Comparison of ENCODE assay signal across 9 mouse cellular contexts in genomic region chr3:121307532-121308234, GRCm38 (mm10). TPM values are rescaled to one million over a fixed set of nuclear protein-coding genes. Genes with fewer than 3 reads are reported as not detected.
DNase-seq lines count a peak whose midpoint lies in the region; ATAC-seq and TF ChIP-seq lines count a peak whose summit lies in the region.
"Had no signal": no experiment of that assay in that cellular context is flagged by ENCODE, and none has a peak within 500 bp of the region (broad histone marks: within the 10 kb centered on the region; RNA-seq: fewer than 3 reads in every experiment).

No protein-coding gene starts in this region.

- no peaks in the 10 kb centered on the region for H3K4me1 ChIP-seq in ES-E14 (ENCODE audit: control insufficient read depth in 2 of 2, insufficient read depth in 2 of 2, low read length in 2 of 2, poor library complexity in 1 of 2)
- no peaks in the 10 kb centered on the region for H3K4me1 ChIP-seq in forebrain, embryonic 14.5 days (ENCODE audit: control insufficient read depth, insufficient read depth, low read length)
- H3K4me1 ChIP-seq in lung, embryonic 14.5 days (ENCODE audit: insufficient read depth): no peaks in the 10 kb centered on the region
- peaks cover 12% of the 10 kb centered on the region for H3K4me1 ChIP-seq in thymus, adult 2 months (replicated peaks; ENCODE audit: control insufficient read depth, insufficient read depth, low read length)

- WGBS in forebrain, embryonic 14.5 days: 77% methylated on average over 7 of the region's 7 CpGs
- WGBS in lung, embryonic 14.5 days: 71% methylated on average over 7 of the region's 7 CpGs
- 76% methylated on average over 7 of the region's 7 CpGs for WGBS in thymus, adult 2 months

- ATAC-seq in cerebellum, adult (ENCODE audit: insufficient number of reproducible peaks, low FRiP score, low TSS enrichment): peak; percentile 92
- peak; percentile 86 for ATAC-seq in forebrain, embryonic 14.5 days
- ATAC-seq in hematopoietic stem cell, adult 5-6 weeks (replicated peaks in 1 of 2; ENCODE audit: insufficient read depth in 1 of 2, low FRiP score in 2 of 2, low TSS enrichment in 1 of 2, low read depth in 1 of 2, poor library complexity in 2 of 2, severe bottlenecking in 2 of 2): peak; percentile 65 to 89
- ATAC-seq in lung, embryonic 14.5 days (ENCODE audit: insufficient read depth): peak; percentile 77

- H3K36me3 ChIP-seq in ES-E14 (ENCODE audit: control insufficient read depth, insufficient read depth, low read length, poor library complexity, severe bottlenecking): no peaks in the 10 kb centered on the region; the same call in 1 of the 2 replicates
- no peaks in the 10 kb centered on the region for H3K36me3 ChIP-seq in forebrain, embryonic 14.5 days (ENCODE audit: control insufficient read depth, insufficient read depth, low read length)
- H3K36me3 ChIP-seq in lung, embryonic 14.5 days (ENCODE audit: insufficient read depth): no peaks in the 10 kb centered on the region
- no peaks in the 10 kb centered on the region for H3K36me3 ChIP-seq in thymus, adult 2 months (ENCODE audit: control insufficient read depth, insufficient read depth, low read length)
- H3K36me3 ChIP-seq: liver, embryonic 15.5 days had no signal

- in situ Hi-C loops in ES-E14 (cut with MboI; ENCODE audit: low sequenced_read_pairs in 2 of 2, unreplicated experiment in 2 of 2): loop anchor here (10.0 to 25.0 kb wide), 2 partner anchors 197 to 430 kb away; no protein-coding TSS in a partner anchor

- peak; percentile 82 for DNase-seq in ES-E14 (ENCODE audit: low read depth, low spot score)
- DNase-seq in forebrain, embryonic 14.5 days (ENCODE audit: low spot score): peak; percentile 87
- peak; percentile 74 to 82 for DNase-seq in layer of hippocampus, adult 2 months (ENCODE audit: low spot score in 2 of 2)
- DNase-seq in lung, embryonic 14.5 days: peak; percentile 94
- DNase-seq in ovary, adult 18-20 months (ENCODE audit: low spot score): peak; percentile 58
- peak; percentile 78 for DNase-seq in thymus, adult 2 months

- H3K4me3 ChIP-seq in ES-E14 (ENCODE audit: insufficient read depth in 1 of 2, low read depth in 1 of 2, low read length in 2 of 2, poor library complexity in 1 of 2, severe bottlenecking in 1 of 2): no peak overlapping the region
- H3K4me3 ChIP-seq in forebrain, embryonic 14.5 days (ENCODE audit: low read depth, low read length): no peak overlapping the region
- H3K4me3 ChIP-seq in layer of hippocampus, adult 2 months: no peak overlapping the region
- H3K4me3 ChIP-seq in lung, embryonic 14.5 days (ENCODE audit: low read depth, low read length): no peak overlapping the region
- H3K4me3 ChIP-seq in thymus, adult 2 months (ENCODE audit: control insufficient read depth, insufficient read depth, low read length): no peak overlapping the region
- H3K4me3 ChIP-seq: liver, embryonic 15.5 days had no signal

- H3K4me2 ChIP-seq in forebrain, embryonic 14.5 days (ENCODE audit: low read length): no peak overlapping the region
- no peak overlapping the region for H3K4me2 ChIP-seq in lung, embryonic 14.5 days
- H3K4me2 ChIP-seq: liver, embryonic 15.5 days had no signal

- H3K27ac ChIP-seq in ES-E14 (ENCODE audit: insufficient read depth, low read depth, low read length, poor library complexity, severe bottlenecking): no peak overlapping the region
- no peak overlapping the region for H3K27ac ChIP-seq in forebrain, embryonic 14.5 days (ENCODE audit: low read depth, low read length)
- no peak overlapping the region for H3K27ac ChIP-seq in layer of hippocampus, adult 2 months
- H3K27ac ChIP-seq in lung, embryonic 14.5 days (ENCODE audit: low read depth): no peak overlapping the region
- no peak overlapping the region for H3K27ac ChIP-seq in thymus, adult 2 months (ENCODE audit: control insufficient read depth, insufficient read depth, low read length)
- H3K27ac ChIP-seq: liver, embryonic 15.5 days had no signal

- no peaks in the 10 kb centered on the region for H3K9me3 ChIP-seq in ES-E14 (ENCODE audit: control insufficient read depth, insufficient read depth, low read depth, low read length)
- no peaks in the 10 kb centered on the region for H3K9me3 ChIP-seq in forebrain, embryonic 14.5 days (replicated peaks; ENCODE audit: control insufficient read depth, low read length)
- H3K9me3 ChIP-seq in lung, embryonic 14.5 days (ENCODE audit: low read depth, low read length): no peaks in the 10 kb centered on the region
- H3K9me3 ChIP-seq: liver, embryonic 15.5 days had no signal

- no peak for TF ChIP-seq POLR2A in thymus, adult 2 months (IDR thresholded peaks at IDR 0.05; ENCODE audit: control insufficient read depth, extremely low read depth, insufficient read depth, low read length, poor library complexity)

- TF ChIP-seq CTCF in layer of hippocampus, adult 2 months (conservative IDR thresholded peaks at IDR 0.05): peak; percentile 99
- peak; percentile 100 for TF ChIP-seq CTCF in lung, embryonic 14.5 days (IDR thresholded peaks at IDR 0.05; ENCODE audit: low read depth)
- no peak for TF ChIP-seq CTCF in thymus, adult 2 months (IDR thresholded peaks at IDR 0.05; ENCODE audit: borderline replicate concordance, control insufficient read depth, extremely low read depth, insufficient read depth, low read length, poor library complexity)

- H3K9ac ChIP-seq in ES-E14 (ENCODE audit: insufficient read depth, low read depth, low read length, poor library complexity, severe bottlenecking): no peak overlapping the region
- H3K9ac ChIP-seq in forebrain, embryonic 14.5 days (ENCODE audit: low read length): no peak overlapping the region
- H3K9ac ChIP-seq in lung, embryonic 14.5 days: no peak overlapping the region
- H3K9ac ChIP-seq: liver, embryonic 15.5 days had no signal

- no peaks in the 10 kb centered on the region for H3K27me3 ChIP-seq in forebrain, embryonic 14.5 days (replicated peaks; ENCODE audit: control insufficient read depth, insufficient read depth, low read length)
- H3K27me3 ChIP-seq in lung, embryonic 14.5 days (ENCODE audit: insufficient read depth, low read length): no peaks in the 10 kb centered on the region
- H3K27me3 ChIP-seq in thymus, adult 2 months (ENCODE audit: control insufficient read depth, insufficient read depth, low read length): no peaks in the 10 kb centered on the region
- H3K27me3 ChIP-seq: liver, embryonic 15.5 days had no signal

TF ChIP-seq in ES-E14, 5 proteins besides CTCF, POLR2A, EP300 and RAD21:
- TF ChIP-seq HCFC1 (IDR thresholded peaks at IDR 0.05; ENCODE audit: borderline replicate concordance, insufficient read depth, low read length) (no peak), ZC3H11A (IDR thresholded peaks at IDR 0.05; ENCODE audit: borderline replicate concordance, low read depth, low read length) (peak; percentile 100), MAFK (IDR thresholded peaks at IDR 0.05; ENCODE audit: insufficient read depth, low read depth, low read length) (no peak), ZNF384 (IDR thresholded peaks at IDR 0.05; ENCODE audit: low read depth, low read length) (no peak), CHD2 (IDR thresholded peaks at IDR 0.05; ENCODE audit: low read depth, low read length) (no peak)

RNA-seq across cellular contexts. Expression of gene Alg14, which starts 16.1 kb away (rescaled TPM):
- 18.4 and 30.1 TPM in 2 replicates for total RNA-seq in ES-E14 (2012; rRNA removed)
- polyA plus RNA-seq in forebrain, embryonic 14.5 days (2014; fragmentation: Nextera tagmentation; extraction: Ambion mirVana): 40.9 and 46.6 TPM in 2 replicates
- 17.7 and 24.4 TPM in 2 replicates for total RNA-seq in hematopoietic stem cell, adult 5-6 weeks (2017)
- total RNA-seq in layer of hippocampus, adult 2 months (2021): 10 to 100 TPM in 1 of 2 experiments, 1 to 10 TPM in 1; 9.8 to 13.6 TPM
- polyA plus RNA-seq in lung, embryonic 14.5 days (2014; fragmentation: Nextera tagmentation; extraction: Ambion mirVana): 39.2 and 43.9 TPM in 2 replicates
- 11.8 and 14.5 TPM in 2 replicates for polyA plus RNA-seq in thymus, adult 2 months (2012; rRNA removed)

RNA-seq across cellular contexts. Expression of gene Tmem56, which starts 24.8 kb away (rescaled TPM):
- total RNA-seq in ES-E14 (2012; rRNA removed): 0.26 and 0.67 TPM in 2 replicates
- polyA plus RNA-seq in forebrain, embryonic 14.5 days (2014; fragmentation: Nextera tagmentation; extraction: Ambion mirVana): 2.5 and 3.8 TPM in 2 replicates
- 2.3 and 6.1 TPM in 2 replicates for total RNA-seq in hematopoietic stem cell, adult 5-6 weeks (2017)
- total RNA-seq in layer of hippocampus, adult 2 months (2021): 10 to 100 TPM; 30.6 to 31.1 TPM
- polyA plus RNA-seq in lung, embryonic 14.5 days (2014; fragmentation: Nextera tagmentation; extraction: Ambion mirVana): 0.34 and 0.49 TPM in 2 replicates
- 0.18 and 0.20 TPM in 2 replicates for polyA plus RNA-seq in thymus, adult 2 months (2012; rRNA removed)
